ENCODE assay signal across 23 mouse cellular contexts in the genomic region with DNA sequence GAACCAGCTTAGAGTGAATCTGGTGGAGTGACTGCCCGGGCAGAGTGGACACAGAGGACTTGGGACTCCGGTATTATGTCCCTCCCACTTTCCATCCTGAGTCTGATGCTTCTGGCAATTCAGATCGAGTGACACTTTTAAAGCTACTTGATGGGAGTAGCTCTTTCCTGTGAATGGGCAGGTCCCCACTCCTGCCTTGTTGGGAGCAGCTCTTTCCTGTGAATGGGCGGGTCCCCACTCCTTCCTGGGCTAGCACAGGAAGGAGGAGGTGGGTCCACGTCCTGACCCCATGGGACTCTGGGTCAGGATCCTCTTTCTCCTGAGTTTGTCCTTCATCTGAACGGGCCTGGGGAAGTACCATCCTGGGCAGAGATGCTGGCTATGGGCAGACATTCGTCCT. TPM values are rescaled to one million over a fixed set of nuclear protein-coding genes. Genes with fewer than 3 reads are reported as not detected.
DNase-seq lines count a peak whose midpoint lies in the region; ATAC-seq lines count a peak whose summit lies in the region.
"Had no signal": no experiment of that assay in that cellular context is flagged by ENCODE, and none has a peak within 500 bp of the region (broad histone marks: within the 10 kb centered on the region; RNA-seq: fewer than 3 reads in every experiment).

No protein-coding gene starts in this region.

- H3K4me3 ChIP-seq in kidney, embryonic 14.5 days (ENCODE audit: low read length), result no peak overlapping the region
- H3K4me3 ChIP-seq: embryonic facial prominence, embryonic 15.5 days; forebrain, embryonic 12.5 days; limb, embryonic 10.5 days; liver, embryonic 12.5 days; midbrain, embryonic 13.5 days had no signal

- H3K27ac ChIP-seq in kidney, embryonic 14.5 days (ENCODE audit: low read depth, low read length), result no peak overlapping the region
- H3K27ac ChIP-seq: embryonic facial prominence, embryonic 15.5 days; forebrain, embryonic 12.5 days; hindbrain, postnatal 0 days; limb, embryonic 10.5 days; liver, embryonic 12.5 days; midbrain, embryonic 13.5 days; stomach, postnatal 0 days had no signal

- 39% methylated on average over 7 of the region's 7 CpGs for WGBS in kidney, embryonic 14.5 days

- DNase-seq in adrenal gland, adult 2 months, result peak; percentile 52
- no peak for DNase-seq in adrenal gland, postnatal 4 days (ENCODE audit: low spot score in 2 of 2)
- peak; percentile 41 for DNase-seq in kidney, adult 18-20 months
- DNase-seq in heart, postnatal 4 days, result peak; percentile 20
- peak; percentile 46 for DNase-seq in lung, postnatal 25 days (ENCODE audit: low spot score)
- no peak for DNase-seq in right cerebral cortex, adult 2 months (ENCODE audit: low spot score in 2 of 2)
- DNase-seq in urinary bladder, postnatal 4 days (ENCODE audit: low spot score in 2 of 2), result no peak
- DNase-seq: cerebellum, adult 8-10 months; right cerebral cortex, postnatal 14 days; thymus, postnatal 25 days had no signal

- ATAC-seq in kidney, embryonic 14.5 days (ENCODE audit: low FRiP score, low TSS enrichment), result no peak
- ATAC-seq: hindbrain, postnatal 0 days; liver, embryonic 12.5 days; midbrain, embryonic 13.5 days had no signal

- H3K9ac ChIP-seq in kidney, embryonic 14.5 days (ENCODE audit: low read depth, low read length), result no peak overlapping the region
- H3K9ac ChIP-seq: embryonic facial prominence, embryonic 15.5 days; forebrain, embryonic 12.5 days; liver, embryonic 12.5 days; midbrain, embryonic 13.5 days had no signal

- peaks cover 6% of the 10 kb centered on the region; the same call in 1 of the 2 replicates for H3K4me1 ChIP-seq in kidney, embryonic 14.5 days (ENCODE audit: control insufficient read depth, insufficient read depth, low read length)

- no peak overlapping the region for H3K4me2 ChIP-seq in kidney, embryonic 14.5 days (replicated peaks; ENCODE audit: low read depth, low read length)
- H3K4me2 ChIP-seq: embryonic facial prominence, embryonic 15.5 days; forebrain, embryonic 12.5 days; liver, embryonic 12.5 days; midbrain, embryonic 13.5 days had no signal

- H3K27me3 ChIP-seq in kidney, embryonic 14.5 days (ENCODE audit: control insufficient read depth, insufficient read depth, low read length), result no peaks in the 10 kb centered on the region
- H3K27me3 ChIP-seq: embryonic facial prominence, embryonic 15.5 days; liver, embryonic 12.5 days; midbrain, embryonic 13.5 days had no signal

- H3K9me3 ChIP-seq in kidney, embryonic 14.5 days (ENCODE audit: control insufficient read depth, low read length), result no peaks in the 10 kb centered on the region
- H3K9me3 ChIP-seq: embryonic facial prominence, embryonic 15.5 days; forebrain, embryonic 12.5 days; limb, embryonic 10.5 days; liver, embryonic 12.5 days; midbrain, embryonic 13.5 days had no signal

- no peaks in the 10 kb centered on the region for H3K36me3 ChIP-seq in kidney, embryonic 14.5 days (ENCODE audit: control insufficient read depth, insufficient read depth, low read length)
- H3K36me3 ChIP-seq: embryonic facial prominence, embryonic 15.5 days; forebrain, embryonic 12.5 days; limb, embryonic 10.5 days; liver, embryonic 12.5 days; midbrain, embryonic 13.5 days had no signal

RNA-seq across cellular contexts. Expression of a gene that starts 17.1 kb away (rescaled TPM):
- 10 to 100 TPM; 15.9 to 21.7 TPM for total RNA-seq in adrenal gland, adult 2 months (2021)
- polyA plus RNA-seq in adrenal gland, adult 2 months (2012; rRNA removed), result 25.3 and 30.7 TPM in 2 replicates
- 10 to 100 TPM; 14.3 to 14.8 TPM for total RNA-seq in adrenal gland, postnatal 4 days (2021)
- 10.4 and 10.6 TPM in 2 replicates for polyA plus RNA-seq in kidney, embryonic 14.5 days (2014; fragmentation: Nextera tagmentation; extraction: Ambion mirVana)
- 1 to 10 TPM; 3.6 to 3.7 TPM for total RNA-seq in heart, postnatal 4 days (2021)

RNA-seq across cellular contexts. Expression of a gene that starts 37.0 kb away (rescaled TPM):
- not detected for total RNA-seq in adrenal gland, adult 2 months (2021)
- not detected in 2 replicates for polyA plus RNA-seq in adrenal gland, adult 2 months (2012; rRNA removed)
- not detected for total RNA-seq in adrenal gland, postnatal 4 days (2021)
- not detected in 2 replicates for polyA plus RNA-seq in kidney, embryonic 14.5 days (2014; fragmentation: Nextera tagmentation; extraction: Ambion mirVana)
- not detected for total RNA-seq in heart, postnatal 4 days (2021)
- total RNA-seq: CH12.LX; gastrocnemius, adult 8-10 months; hindbrain, postnatal 0 days; layer of hippocampus, adult 18-20 months; left cerebral cortex, adult 18-20 months had no signal
- polyA plus RNA-seq: embryonic facial prominence, embryonic 15.5 days; forebrain, embryonic 12.5 days; heart, embryonic 16.5 days; hindbrain, postnatal 0 days; limb, embryonic 10.5 days; liver, embryonic 12.5 days; midbrain, embryonic 13.5 days had no signal

RNA-seq across cellular contexts. Expression of a gene that starts 49.5 kb away (rescaled TPM):
- 10 to 100 TPM; 68.2 to 82.2 TPM for total RNA-seq in adrenal gland, adult 2 months (2021)
- polyA plus RNA-seq in adrenal gland, adult 2 months (2012; rRNA removed), result 91.3 and 92.6 TPM in 2 replicates
- 10 to 100 TPM; 70.9 to 81.6 TPM for total RNA-seq in adrenal gland, postnatal 4 days (2021)
- polyA plus RNA-seq in kidney, embryonic 14.5 days (2014; fragmentation: Nextera tagmentation; extraction: Ambion mirVana), result 30.6 and 48.9 TPM in 2 replicates
- 100 to 1,000 TPM; 105 to 108 TPM for total RNA-seq in heart, postnatal 4 days (2021)

Comparison
In these comparisons a context has a peak if more than half of its experiments do, and no peak if none do; other contexts are left out.
1. DNase-seq: peak in adrenal gland, adult 2 months (single experiment), kidney, adult 18-20 months (single experiment), heart, postnatal 4 days (single experiment) and lung, postnatal 25 days (single experiment); none in adrenal gland, postnatal 4 days (0 of 2), right cerebral cortex, adult 2 months (0 of 2) and urinary bladder, postnatal 4 days (0 of 2).